Mouse (Mus musculus): ENCODE measurements around the gene Runx1.

DNA sequence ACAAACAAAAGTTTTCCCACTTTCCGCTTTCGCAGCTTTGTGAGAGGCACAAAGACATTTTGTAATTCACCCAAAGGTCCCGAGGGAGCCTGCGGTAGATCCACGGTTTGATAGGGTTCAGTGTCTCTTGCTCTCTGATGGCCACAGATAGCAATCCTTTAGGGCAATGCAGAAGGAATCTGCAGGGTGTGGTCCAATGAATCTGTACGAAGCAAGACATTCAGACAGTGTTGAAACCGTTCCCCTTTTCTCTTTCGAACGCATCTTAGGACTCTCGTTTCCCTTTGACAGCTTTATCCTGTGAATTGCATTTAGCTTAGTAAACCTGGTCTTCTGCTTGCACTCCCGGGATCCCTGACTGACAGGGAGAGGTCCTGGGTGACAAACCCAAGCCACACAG, 228.3 kb downstream of the Runx1 start:
- no peak for TF ChIP-seq CTCF (IDR thresholded peaks at IDR 0.05; ENCODE audit: extremely low read depth, insufficient read depth, low read length)
- no peak for TF ChIP-seq POLR2A (IDR thresholded peaks at IDR 0.05; ENCODE audit: extremely low read depth, insufficient read depth, low read length)

Measured in cortical plate, adult 2 months (tissue).